Mouse (Mus musculus) cerebellum, adult 2 months (tissue): ENCODE data around the gene Dpm3.

Experiments used
- CTCF ChIP-seq: fragments of 200-500 bp; IDR thresholded peaks from 2 replicates; pipeline ENCODE4 v1.5.1; 2011; ENCODE audit warnings: low read depth, mild to moderate bottlenecking, control low read depth, low read length, moderate library complexity, borderline replicate concordance; ENCODE audit not compliant: insufficient read depth
- POLR2A ChIP-seq: fragments of 200-500 bp; IDR thresholded peaks from 2 replicates; pipeline ENCODE4 v1.6.1; 2011; ENCODE audit warnings: low read length, control low read depth, borderline replicate concordance; ENCODE audit not compliant: insufficient read depth

- no peak for TF ChIP-seq POLR2A
- TF ChIP-seq CTCF, result no peak
Observed at GRCm38 (mm10) chr3:89245688-89246171, 13.4 kb upstream of the Dpm3 start, which contains the start of gene Krtcap2.
